Mouse (Mus musculus): ENCODE measurements around the gene Ppp1r3f. TPM values are rescaled to one million over a fixed set of nuclear protein-coding genes. Genes with fewer than 3 reads are reported as not detected.

The Ppp1r3f gene
- polyA plus RNA-seq, 1 experiment from 2014 or later = 1.2 TPM

Other genes with a start within 250 kb of the Ppp1r3f start
- 0.54 and 0.74 TPM in 2 replicates for gene Usp27x, start 198.5 kb downstream of the Ppp1r3f start, polyA plus RNA-seq (2014; fragmentation: Nextera tagmentation; extraction: Ambion mirVana)
- 0.07 TPM in 1 of 2 replicates, not detected in the other for gene Foxp3, start 639 bp downstream of the Ppp1r3f start, polyA plus RNA-seq (2014; fragmentation: Nextera tagmentation; extraction: Ambion mirVana)
- 26.9 TPM in 2 replicates for gene Ccdc22, start 31.2 kb upstream of the Ppp1r3f start, polyA plus RNA-seq (2014; fragmentation: Nextera tagmentation; extraction: Ambion mirVana)
- not detected in 2 replicates for gene Cacna1f, start 32.8 kb upstream of the Ppp1r3f start, polyA plus RNA-seq (2014; fragmentation: Nextera tagmentation; extraction: Ambion mirVana)
- 5.3 and 5.8 TPM in 2 replicates for gene Syp, start 64.2 kb upstream of the Ppp1r3f start, polyA plus RNA-seq (2014; fragmentation: Nextera tagmentation; extraction: Ambion mirVana)
- 2.6 and 2.9 TPM in 2 replicates for gene Prickle3, start 83.0 kb upstream of the Ppp1r3f start, polyA plus RNA-seq (2014; fragmentation: Nextera tagmentation; extraction: Ambion mirVana)
- 56.3 TPM in 2 replicates for gene Plp2, start 97.1 kb upstream of the Ppp1r3f start, polyA plus RNA-seq (2014; fragmentation: Nextera tagmentation; extraction: Ambion mirVana)
- 0.10 and 0.15 TPM in 2 replicates for gene Magix, start 107.0 kb upstream of the Ppp1r3f start, polyA plus RNA-seq (2014; fragmentation: Nextera tagmentation; extraction: Ambion mirVana)
- gene Gpkow, start 122.8 kb upstream of the Ppp1r3f start, polyA plus RNA-seq (2014; fragmentation: Nextera tagmentation; extraction: Ambion mirVana) = 42.2 and 44.2 TPM in 2 replicates
- 17.3 and 22.6 TPM in 2 replicates for gene Wdr45, start 140.1 kb upstream of the Ppp1r3f start, polyA plus RNA-seq (2014; fragmentation: Nextera tagmentation; extraction: Ambion mirVana)
- gene Gm45208, start 148.0 kb upstream of the Ppp1r3f start, polyA plus RNA-seq (2014; fragmentation: Nextera tagmentation; extraction: Ambion mirVana) = not detected in 2 replicates
- 85.4 and 88.7 TPM in 2 replicates for gene Praf2, start 154.2 kb upstream of the Ppp1r3f start, polyA plus RNA-seq (2014; fragmentation: Nextera tagmentation; extraction: Ambion mirVana)
- 14.5 and 20.2 TPM in 2 replicates for gene Ccdc120, start 176.6 kb upstream of the Ppp1r3f start, polyA plus RNA-seq (2014; fragmentation: Nextera tagmentation; extraction: Ambion mirVana)
- 16.2 and 16.5 TPM in 2 replicates for gene Tfe3, start 188.3 kb upstream of the Ppp1r3f start, polyA plus RNA-seq (2014; fragmentation: Nextera tagmentation; extraction: Ambion mirVana)
- 35.6 and 35.9 TPM in 2 replicates for gene Gripap1, start 215.5 kb upstream of the Ppp1r3f start, polyA plus RNA-seq (2014; fragmentation: Nextera tagmentation; extraction: Ambion mirVana)
- 0.86 and 1.2 TPM in 2 replicates for gene Kcnd1, start 248.0 kb upstream of the Ppp1r3f start, polyA plus RNA-seq (2014; fragmentation: Nextera tagmentation; extraction: Ambion mirVana)

Measured in embryonic facial prominence, embryonic 11.5 days (tissue).